Mouse (Mus musculus) granulocyte monocyte progenitor cell, adult 5-6 weeks (primary cell): ENCODE results near the gene Enpp3. TPM values are rescaled to one million over a fixed set of nuclear protein-coding genes. Genes with fewer than 3 reads are reported as not detected.
"Not testable (repeated sequence)": the region's sequence is repeated elsewhere in the genome, so short reads cannot be mapped to it uniquely, and the experiment has no call there.

ENCODE experiments used
- ATAC-seq: replicated peaks from 2 replicates; pipeline ENCODE4 v1.8.0; 2016; ENCODE audit warnings: mild to moderate bottlenecking, moderate TSS enrichment, inconsistent platforms; ENCODE audit not compliant: poor library complexity, severe bottlenecking
- total RNA-seq, 2 experiments: library from RNA; stranded (forward) in 1 of 2; stranded (reverse) in 1 of 2; fragments of 200-712, 200-1000 nt in 1 of 2; fragments of >200 nt in 1 of 2; fragmentation: Nextera tagmentation in 1 of 2; gene quantifications; 2 replicates each; pipeline ENCODE4 v1.2.3; 2014 to 2017

Gene Enpp3
- total RNA-seq, 2 experiments from 2014 or later, result not detected

DNA sequence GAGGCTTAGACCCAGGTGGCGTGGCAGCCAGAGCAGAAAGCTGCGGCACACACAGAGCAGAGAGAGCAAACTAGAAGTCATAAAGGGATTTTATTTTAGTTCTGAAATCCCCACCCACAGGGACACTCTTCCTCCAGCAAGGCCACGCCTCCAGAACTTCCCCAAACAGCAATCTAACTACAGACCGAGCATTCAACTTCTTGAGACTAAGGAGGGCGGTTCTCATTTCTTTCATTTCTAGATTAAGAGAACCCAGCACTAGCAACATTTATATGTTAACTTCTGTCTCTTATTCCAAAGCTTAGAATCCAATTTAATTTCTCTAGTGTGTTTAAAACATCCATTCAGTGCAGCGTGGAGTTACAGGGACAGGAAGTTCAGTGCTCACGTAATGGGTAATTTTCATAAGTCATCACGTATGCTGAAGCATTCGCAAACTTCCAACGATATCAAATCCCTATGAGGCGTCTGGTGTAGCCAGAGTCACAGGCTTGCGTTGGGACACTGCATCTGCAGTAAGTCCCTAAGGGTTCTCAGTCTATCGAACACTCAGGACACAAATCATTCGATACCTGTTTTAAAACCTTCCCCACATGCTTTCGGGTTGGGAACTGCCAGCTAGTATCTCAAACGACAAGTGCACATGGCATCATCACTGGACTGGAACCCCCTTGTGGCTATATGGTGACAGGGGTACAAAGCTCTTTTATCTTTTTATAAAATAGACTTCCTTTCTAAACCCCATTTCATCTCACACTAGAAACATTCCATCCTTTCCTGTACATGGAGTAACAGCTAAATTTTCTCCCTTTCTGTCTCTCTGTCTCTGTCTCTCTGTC, 18.7 kb downstream of the Enpp3 start:
- peak; percentile 88 for ATAC-seq

DNA sequence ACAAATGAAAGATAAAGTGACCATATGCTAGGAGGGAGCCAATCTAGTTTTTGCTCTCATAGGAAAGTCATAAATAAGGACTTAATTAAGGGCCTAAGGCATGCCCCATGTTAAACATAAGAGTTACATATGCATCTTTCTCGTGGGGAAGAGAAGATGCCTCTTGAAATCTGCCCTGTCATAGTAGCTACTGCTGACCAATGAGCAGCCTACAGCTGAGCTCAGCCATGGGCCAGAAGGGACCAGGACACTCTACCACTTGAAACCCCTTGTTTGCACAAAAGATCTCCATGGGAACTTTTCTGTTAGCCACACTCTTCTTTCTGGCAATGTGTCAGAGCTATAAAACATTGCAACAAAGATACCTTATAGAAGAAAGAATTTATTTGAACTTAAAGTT, 19.4 kb downstream of the Enpp3 start:
- ATAC-seq, result peak; percentile 52; the same call in 1 of the 2 replicates

DNA sequence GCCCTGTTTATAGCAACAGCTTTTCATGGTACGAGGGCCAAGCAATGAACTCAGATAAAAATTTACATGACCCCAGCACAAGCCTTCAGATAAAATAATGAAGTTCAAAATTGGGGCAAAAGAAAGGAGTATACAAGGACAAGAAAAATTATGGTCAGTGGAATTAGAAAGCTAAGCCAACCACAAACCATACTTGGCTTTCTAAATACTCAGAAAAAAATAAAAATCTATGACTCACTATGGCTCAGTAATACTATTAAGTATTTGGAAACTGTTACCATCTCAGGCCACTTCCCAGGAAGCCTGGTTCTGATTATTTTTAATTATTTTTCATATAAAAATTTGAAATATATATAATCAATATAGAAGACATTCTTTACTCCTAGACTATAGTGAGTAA, 19.8 kb downstream of the Enpp3 start:
- ATAC-seq, result no peak

DNA sequence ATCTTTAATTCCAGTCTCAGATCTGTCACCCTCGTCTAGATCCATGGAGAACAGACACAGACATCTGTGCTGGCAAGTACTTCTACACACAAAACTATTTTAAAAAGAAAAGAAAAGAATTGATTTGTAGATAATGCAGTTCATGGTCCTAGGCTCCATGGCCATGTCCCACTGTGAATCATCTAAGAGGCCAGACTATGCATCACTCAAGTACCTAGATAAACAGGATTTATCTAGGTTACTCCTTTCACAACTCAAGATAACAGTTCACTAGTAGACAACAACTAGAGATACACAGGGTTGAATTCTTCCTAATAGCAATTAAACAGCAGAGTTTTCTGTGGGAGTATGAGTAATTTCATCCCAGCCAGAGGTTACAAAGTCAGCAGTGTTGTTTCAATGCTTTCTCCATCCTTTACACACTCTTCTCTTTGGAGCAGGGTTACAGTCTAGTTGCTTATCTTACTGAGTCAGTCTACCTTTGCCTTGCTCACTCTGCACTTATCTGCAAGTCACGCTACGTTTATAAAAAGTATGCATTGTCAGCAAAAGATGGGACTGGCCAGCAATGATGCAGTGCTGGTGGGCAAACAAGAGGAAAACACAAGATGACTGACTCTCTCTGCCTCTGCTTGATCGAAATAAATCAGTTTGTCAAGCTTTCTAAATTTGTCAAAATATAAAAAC, 20.5 kb downstream of the Enpp3 start:
- ATAC-seq, result no peak

DNA sequence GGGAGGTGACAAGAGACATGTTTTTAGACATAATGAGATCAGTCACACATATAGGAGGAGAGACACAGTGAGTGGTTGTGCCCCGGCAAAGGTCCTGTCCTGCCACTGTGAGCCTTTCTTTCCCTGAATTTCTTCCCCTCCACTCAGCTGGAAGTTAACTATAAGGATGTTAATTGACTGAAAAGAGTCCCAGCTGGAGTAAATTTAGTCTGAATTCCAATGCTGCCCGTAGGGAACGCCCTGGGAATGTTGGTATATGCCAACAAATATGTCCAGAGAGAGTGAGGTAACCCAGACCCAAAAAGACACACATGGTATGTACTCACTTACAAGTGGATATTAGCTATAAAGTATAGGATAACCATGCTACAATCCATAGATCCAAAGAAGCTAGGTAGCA, 23.1 kb downstream of the Enpp3 start:
- no peak for ATAC-seq

DNA sequence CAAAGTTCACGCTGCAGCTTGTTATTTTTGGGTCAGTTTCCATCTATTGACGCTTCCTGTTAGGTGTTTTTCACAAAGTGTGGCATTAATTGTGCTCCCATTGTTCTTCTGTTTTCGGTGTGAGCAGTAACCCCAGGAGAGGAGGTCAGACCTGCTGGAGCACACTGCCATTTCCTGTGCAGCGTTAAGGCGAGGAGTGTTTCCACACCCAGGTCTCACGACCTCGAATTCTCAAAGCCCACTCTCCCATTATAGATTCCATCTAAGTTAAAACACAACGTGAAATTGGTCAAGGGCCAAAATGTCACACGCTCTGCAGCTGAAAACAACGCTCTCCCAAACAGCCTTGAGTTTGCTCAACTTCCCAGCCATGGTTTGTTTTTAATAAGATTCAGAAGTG, 32.0 kb downstream of the Enpp3 start:
- no peak for ATAC-seq

DNA sequence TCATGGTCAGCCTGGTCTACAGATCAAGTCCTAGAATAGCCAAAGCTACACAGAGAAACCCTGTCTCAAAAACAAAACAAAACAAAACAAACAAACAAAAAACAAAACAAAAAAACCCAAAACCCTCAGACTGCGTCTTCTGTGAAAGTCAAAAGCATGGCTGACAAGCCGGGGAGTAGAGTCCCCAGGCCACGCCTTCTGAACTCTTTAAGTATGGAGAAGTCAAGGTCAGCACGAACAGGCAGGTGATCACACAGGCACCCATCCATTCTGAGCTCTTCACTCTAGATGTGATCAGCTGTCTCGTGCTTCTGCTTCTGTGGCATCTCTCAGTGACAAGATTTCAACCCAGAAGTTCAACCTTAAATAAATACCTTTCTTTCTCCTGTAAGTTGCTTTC, 35.9 kb downstream of the Enpp3 start:
- ATAC-seq, result no peak

DNA sequence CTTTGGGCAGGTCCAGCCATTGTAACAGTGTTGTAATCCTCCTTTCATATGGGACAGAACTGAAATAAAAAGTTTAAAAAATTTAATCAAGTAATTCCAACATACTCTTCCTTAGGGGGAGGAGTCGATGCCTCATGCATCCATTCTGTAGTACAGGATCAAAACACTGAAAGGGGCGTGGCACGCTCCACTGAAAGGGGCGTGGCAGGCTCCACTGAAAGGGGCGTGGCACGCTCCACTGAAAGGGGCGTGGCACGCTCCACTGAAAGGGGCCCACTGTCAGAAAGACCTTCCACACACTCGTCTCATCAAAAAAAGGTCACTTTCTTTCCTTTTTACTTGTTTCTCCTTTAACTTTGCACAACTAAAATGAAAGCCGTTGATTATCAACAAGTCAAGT, 36.7 kb downstream of the Enpp3 start:
- no peak for ATAC-seq

DNA sequence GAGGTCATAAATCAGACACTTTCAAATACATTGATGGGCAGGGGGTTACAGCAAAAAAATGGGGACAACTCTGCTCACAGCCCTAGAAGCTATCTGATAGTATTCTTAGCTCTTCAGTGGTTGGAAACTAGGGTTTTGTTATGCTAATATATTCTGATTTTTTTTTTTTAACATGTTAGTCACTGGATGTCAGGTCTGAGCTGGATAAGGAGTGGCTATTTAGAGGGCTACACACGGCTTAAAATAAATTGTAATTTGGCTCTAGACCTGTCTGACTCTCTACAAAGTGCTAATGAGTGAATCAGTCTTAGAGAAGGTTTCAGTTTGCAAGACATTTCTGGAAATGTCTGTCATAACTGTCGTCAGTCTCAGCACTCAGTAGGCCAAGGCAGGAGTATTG, 37.5 kb downstream of the Enpp3 start:
- no peak for ATAC-seq

DNA sequence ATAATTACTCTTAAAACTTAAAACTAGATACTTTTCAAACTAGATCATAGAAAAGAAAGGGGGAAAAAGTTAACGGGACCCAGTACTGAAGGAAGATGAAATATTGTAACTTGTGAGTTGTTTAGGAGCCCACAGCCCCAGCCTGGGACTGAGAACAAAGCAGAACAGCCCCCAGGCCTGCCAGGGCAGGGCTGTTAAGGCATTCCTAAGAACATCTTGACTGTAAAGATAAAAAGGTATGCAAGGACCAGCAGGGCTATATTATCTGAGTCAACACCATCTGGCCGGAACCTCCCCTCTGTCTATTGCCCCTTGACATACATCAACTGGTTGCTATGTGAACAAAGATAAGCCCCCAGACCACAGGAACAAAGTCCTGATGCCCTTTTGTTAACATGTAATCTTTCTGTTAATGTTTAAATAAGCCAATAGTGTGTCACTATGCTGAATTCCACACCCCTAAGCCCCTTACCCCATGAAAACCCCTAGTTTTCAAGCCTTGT, 39.8 kb downstream of the Enpp3 start:
- ATAC-seq, result not testable (repeated sequence)

DNA sequence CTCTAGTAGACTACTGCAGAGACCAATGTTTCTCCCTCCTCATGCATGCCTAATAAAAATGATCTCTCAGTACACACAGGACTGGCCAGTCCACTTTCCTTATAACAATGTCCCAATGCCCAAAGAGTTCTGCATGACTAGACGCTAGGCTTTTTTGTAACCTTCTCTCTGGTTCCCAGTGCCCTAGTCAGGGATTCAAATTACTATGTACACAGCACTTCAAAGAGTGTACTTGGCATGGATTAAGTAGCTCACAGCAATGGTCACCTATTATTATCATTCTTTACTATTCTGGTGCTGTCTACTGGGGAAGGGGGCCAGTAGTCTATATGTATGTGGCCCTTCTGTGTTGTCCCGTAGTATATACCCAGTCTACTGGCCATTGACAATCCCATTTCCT, 40.8 kb downstream of the Enpp3 start:
- no peak for ATAC-seq

DNA sequence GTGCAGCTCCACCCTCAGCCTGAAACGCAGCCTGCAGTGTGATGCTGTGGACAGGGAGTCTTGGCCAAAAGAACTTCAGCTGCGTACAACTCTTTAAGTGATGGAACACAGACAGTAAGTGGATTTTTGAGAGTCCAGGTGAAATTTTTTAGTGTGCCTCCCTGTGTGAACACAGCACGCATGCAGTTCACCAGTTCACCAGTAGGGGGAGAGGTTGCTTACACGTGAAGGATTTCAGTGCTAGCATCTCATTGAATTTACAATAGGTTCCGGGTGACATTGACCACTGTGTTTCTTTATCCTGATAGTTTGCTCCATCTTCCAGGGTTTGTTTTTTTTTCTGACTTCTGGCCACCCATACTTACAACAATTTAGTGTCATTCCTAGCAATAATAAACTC, 45.4 kb downstream of the Enpp3 start:
- ATAC-seq, result peak; percentile 67

DNA sequence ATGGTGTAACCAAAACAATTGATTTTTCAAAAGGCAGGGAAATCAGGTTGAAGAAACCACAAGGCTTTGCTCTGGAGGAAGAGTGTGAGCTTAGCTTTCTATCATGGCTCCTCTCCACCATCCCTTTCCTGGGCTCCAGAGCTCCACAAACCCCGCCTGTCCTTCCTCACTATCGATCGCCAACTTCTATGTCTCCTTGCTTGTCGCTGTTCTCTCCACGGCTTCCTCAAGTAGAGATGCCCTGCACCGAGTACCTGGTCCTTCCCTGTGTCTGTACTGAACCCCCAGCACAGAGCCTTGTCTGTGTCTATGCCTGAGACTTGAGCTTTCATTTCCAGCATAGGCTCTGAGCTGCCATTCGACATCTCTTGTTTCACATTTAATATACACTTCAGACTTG, 49.9 kb downstream of the Enpp3 start:
- no peak for ATAC-seq

DNA sequence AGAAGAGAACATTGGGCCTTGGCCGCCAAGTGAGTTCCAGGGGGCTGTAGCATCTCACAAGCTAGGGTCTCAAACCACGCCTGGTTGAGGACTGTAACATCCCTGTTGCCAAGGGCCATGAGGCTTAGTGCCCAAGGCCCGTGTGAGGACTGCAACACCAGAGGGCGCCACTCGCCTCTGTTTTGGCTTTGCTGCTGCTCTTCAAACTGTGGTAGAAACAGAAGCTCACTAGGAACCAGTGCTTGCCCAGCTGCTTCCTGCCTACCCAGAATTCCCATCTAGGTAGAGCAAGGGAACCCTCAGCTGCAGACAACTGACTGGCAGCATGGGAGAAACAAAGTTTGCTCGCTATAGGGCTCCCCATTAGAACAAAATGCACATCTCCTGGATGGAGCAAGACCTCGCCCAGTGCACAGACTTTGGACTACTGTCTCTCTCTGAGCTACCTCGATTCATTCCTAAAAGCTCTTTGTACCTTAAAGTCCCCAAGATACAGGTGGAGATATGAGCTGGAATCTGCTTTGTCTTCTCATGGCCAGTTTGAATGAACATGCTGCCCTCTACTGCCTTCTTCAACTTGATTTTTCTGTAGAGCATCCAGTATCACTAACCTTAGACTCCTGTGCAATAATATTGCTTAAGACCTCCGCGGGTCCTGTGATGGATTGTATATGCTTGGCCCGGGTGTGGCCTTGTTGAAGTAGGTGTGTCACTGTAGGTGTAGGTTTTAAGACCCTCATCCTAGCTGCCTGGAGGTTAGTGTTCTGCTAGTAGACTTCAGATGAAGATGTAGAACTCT, 52.7 kb downstream of the Enpp3 start:
- ATAC-seq, result peak; percentile 90

DNA sequence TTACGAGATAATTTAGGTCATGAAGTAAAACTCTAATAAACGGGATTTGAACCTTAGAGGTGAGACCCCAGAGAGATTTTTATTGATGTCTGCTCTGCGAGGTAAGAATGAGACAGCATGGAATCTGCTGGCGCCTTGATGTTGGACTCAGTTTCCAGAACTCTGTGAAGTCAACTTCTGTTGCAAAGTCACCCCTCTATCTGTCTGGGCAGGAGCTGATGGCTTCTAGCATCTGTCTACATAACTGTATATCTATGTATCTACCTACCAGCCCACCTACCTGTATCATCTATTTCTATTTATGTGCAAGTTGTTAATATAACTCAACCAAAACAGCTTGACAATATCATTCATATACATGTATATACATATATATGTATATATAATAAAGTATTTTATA, 57.3 kb downstream of the Enpp3 start:
- no peak for ATAC-seq

DNA sequence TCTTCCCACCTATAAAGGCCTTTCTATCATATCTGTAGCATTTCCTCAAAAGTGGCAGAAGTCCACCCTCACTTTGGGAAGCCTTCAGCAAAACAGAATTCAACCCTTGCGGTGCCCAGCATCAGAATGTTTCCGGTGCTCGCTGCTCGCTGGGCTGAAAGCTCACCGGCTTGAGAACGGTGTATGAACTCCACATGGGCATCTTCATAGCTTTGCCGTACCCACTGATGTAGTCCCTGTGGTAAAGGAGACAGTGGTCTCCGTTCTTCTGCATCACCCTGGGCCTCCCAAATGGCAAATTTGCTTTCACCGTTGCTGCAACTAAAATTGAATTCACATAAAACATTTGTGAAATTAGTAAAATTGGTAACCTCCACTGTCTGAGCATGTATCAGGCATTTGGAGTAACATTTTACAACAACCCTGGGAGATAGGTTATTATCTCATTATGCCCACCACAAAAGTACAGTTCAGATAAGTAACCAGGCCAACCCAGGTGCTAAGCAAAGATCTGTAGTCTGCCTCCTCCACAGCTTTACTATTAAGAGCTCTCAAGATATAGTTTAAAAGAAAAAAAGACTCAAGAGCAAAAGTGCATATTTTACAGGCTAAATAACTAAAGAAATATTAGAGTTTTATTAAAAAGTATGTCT, 57.9 kb downstream of the Enpp3 start:
- no peak for ATAC-seq

DNA sequence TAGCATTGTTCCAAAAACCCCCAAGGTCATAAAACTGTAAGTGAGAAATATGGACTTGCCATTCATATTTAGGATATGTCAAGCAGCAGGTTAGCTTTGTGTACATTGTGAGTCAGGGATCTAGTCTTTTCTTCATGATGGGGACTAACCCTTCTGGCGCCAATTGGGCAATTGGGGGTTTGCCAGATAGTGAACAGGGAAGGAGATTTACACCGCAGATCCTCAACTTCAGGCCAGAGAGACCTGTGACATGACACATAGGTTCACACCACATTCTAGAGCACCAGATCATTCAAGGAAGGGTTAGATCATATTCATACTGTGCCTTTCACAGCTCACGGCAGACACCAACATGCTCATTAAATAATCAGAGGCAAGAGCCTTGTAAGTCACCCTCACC, 58.7 kb downstream of the Enpp3 start:
- no peak for ATAC-seq

DNA sequence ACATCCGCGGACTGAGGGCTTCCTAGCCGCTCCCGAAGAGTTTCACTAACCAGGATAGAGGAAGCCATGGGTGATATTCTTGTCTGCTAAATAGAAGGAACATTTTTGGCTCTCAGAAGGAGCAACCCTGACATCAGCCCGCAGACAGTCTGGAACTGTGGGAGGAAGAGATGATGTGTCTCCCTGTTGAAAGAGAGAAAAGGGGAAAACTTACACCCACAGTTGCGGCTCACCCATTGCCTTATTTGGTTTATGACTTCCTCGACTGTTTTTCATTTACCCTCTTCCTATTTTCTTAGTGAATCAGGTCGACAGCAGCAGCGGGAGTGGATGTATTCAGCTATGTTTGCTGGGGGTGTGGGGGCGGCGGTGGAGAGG, 64.0 kb downstream of the Enpp3 start:
- no peak for ATAC-seq

DNA sequence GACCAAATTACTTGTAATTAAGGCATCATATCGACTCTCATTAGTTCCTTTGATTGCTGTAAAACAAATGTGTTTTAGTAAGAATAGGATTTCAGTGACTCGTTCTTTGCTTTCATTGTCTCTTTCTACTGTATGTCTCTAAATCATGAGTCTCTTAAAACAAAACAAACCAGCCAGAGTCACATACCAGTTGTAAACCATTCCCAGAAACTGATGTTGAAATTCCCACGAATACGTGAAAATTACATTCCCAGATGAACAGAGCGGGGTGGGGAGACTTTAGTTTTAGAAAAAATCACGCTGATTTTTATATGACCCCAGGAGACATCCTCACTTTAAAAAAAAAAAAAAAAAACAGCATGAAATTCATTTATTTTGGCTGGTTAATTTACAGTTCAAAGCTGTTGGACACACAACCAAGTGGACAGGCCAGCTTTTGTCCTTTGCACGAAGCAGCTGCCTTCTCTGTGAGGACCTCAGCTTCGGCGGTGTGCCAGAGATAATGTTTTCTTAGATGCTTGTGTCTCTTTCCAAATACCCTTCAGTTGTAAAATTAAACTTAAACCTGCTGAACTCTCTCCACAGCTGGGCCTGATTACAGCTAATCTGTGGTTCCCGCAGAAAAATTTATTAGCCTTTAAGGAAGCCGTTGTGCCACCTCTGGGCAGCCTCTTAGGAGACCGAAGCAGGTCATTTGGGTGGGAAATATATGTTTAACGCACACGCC, 64.5 kb downstream of the Enpp3 start:
- no peak for ATAC-seq

DNA sequence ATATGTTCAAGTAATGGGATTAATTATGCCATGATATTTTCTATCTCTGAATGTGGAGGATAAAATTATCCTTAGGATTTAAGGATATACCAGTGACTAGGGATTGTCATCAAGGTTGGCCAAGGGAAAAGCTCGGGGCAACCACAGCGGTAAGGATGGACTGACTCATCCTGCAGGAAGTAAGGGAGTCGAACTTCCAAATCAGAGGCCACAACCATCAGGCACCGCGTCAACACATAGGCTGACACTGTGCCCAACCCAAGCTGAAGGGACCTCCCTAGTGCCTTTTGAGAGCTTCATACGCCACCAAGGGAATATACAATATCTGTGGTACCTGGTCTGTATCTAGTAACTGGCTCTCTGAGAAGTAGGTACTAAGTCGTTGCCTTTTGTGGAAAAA, 73.1 kb downstream of the Enpp3 start:
- no peak for ATAC-seq
